Mouse (Mus musculus): ENCODE data around the gene Stambpl1. TPM values are rescaled to one million over a fixed set of nuclear protein-coding genes. Genes with fewer than 3 reads are reported as not detected.

The Stambpl1 gene
- polyA plus RNA-seq, 1 experiment: 30.6 TPM

- H3K4me3 ChIP-seq (ENCODE audit: insufficient read depth, low read length): no peak overlapping the region
- no peaks in the 10 kb centered on the region; the same call in none of the 2 replicates for H3K4me1 ChIP-seq (ENCODE audit: control insufficient read depth, insufficient read depth, low read length)
- TF ChIP-seq CTCF (IDR thresholded peaks at IDR 0.05; ENCODE audit: borderline replicate concordance, insufficient read depth, low read length) (no peak), POLR2A (IDR thresholded peaks at IDR 0.05; ENCODE audit: low read depth, low read length) (no peak)
- no peak overlapping the region for H3K27ac ChIP-seq (ENCODE audit: insufficient read depth, low read length)
Observed at GRCm38 (mm10) chr19:34268991-34269390, 77.0 kb downstream of the Stambpl1 start.

- Histone ChIP-seq H3K4me1 (ENCODE audit: control insufficient read depth, insufficient read depth, low read length) (no peaks in the 10 kb centered on the region; the same call in none of the 2 replicates), H3K4me3 (ENCODE audit: insufficient read depth, low read length) (no peak overlapping the region)
- no peak for TF ChIP-seq CTCF (IDR thresholded peaks at IDR 0.05; ENCODE audit: borderline replicate concordance, insufficient read depth, low read length)
Observed at GRCm38 (mm10) chr19:34270106-34270726, 78.2 kb downstream of the Stambpl1 start.

GRCm38 (mm10) chr19:34270824-34271464, 78.9 kb downstream of the Stambpl1 start:
- H3K4me3 ChIP-seq (ENCODE audit: insufficient read depth, low read length): no peak overlapping the region
- TF ChIP-seq POLR2A (IDR thresholded peaks at IDR 0.05; ENCODE audit: low read depth, low read length): no peak
- no peak for TF ChIP-seq CTCF (IDR thresholded peaks at IDR 0.05; ENCODE audit: borderline replicate concordance, insufficient read depth, low read length)
- H3K4me1 ChIP-seq (ENCODE audit: control insufficient read depth, insufficient read depth, low read length): no peaks in the 10 kb centered on the region; the same call in none of the 2 replicates
- no peak overlapping the region for H3K27ac ChIP-seq (ENCODE audit: insufficient read depth, low read length)

More at GRCm38 (mm10) chr19:34270106-34270726, 78.2 kb downstream of the Stambpl1 start:
- H3K27ac ChIP-seq (ENCODE audit: insufficient read depth, low read length): no peak overlapping the region

GRCm38 (mm10) chr19:34273073-34273472, 81.0 kb downstream of the Stambpl1 start:
- Histone ChIP-seq H3K4me3 (ENCODE audit: insufficient read depth, low read length) (no peak overlapping the region), H3K27ac (ENCODE audit: insufficient read depth, low read length) (no peak overlapping the region), H3K4me1 (ENCODE audit: control insufficient read depth, insufficient read depth, low read length) (no peaks in the 10 kb centered on the region; the same call in none of the 2 replicates)
- TF ChIP-seq POLR2A (IDR thresholded peaks at IDR 0.05; ENCODE audit: low read depth, low read length): no peak
- no peak for TF ChIP-seq CTCF (IDR thresholded peaks at IDR 0.05; ENCODE audit: borderline replicate concordance, insufficient read depth, low read length)

GRCm38 (mm10) chr19:34278078-34278477, 86.0 kb downstream of the Stambpl1 start:
- no peak overlapping the region for H3K4me3 ChIP-seq (ENCODE audit: insufficient read depth, low read length)
- TF ChIP-seq POLR2A (IDR thresholded peaks at IDR 0.05; ENCODE audit: low read depth, low read length) (no peak), CTCF (IDR thresholded peaks at IDR 0.05; ENCODE audit: borderline replicate concordance, insufficient read depth, low read length) (no peak)
- H3K27ac ChIP-seq (ENCODE audit: insufficient read depth, low read length): no peak overlapping the region
- no peaks in the 10 kb centered on the region for H3K4me1 ChIP-seq (ENCODE audit: control insufficient read depth, insufficient read depth, low read length)

- no peaks in the 10 kb centered on the region for H3K4me1 ChIP-seq (ENCODE audit: control insufficient read depth, insufficient read depth, low read length)
- TF ChIP-seq POLR2A (IDR thresholded peaks at IDR 0.05; ENCODE audit: low read depth, low read length): no peak
- no peak for TF ChIP-seq CTCF (IDR thresholded peaks at IDR 0.05; ENCODE audit: borderline replicate concordance, insufficient read depth, low read length)
- H3K27ac ChIP-seq (ENCODE audit: insufficient read depth, low read length): no peak overlapping the region
- H3K4me3 ChIP-seq (ENCODE audit: insufficient read depth, low read length): no peak overlapping the region
Observed at GRCm38 (mm10) chr19:34283614-34284013, 91.6 kb downstream of the Stambpl1 start.

GRCm38 (mm10) chr19:34284383-34284782, 92.4 kb downstream of the Stambpl1 start:
- H3K27ac ChIP-seq (ENCODE audit: insufficient read depth, low read length): no peak overlapping the region

GRCm38 (mm10) chr19:34284826-34285225, 92.8 kb downstream of the Stambpl1 start:
- no peak for TF ChIP-seq POLR2A (IDR thresholded peaks at IDR 0.05; ENCODE audit: low read depth, low read length)
- Histone ChIP-seq H3K27ac (ENCODE audit: insufficient read depth, low read length) (no peak overlapping the region), H3K4me3 (ENCODE audit: insufficient read depth, low read length) (no peak overlapping the region), H3K4me1 (ENCODE audit: control insufficient read depth, insufficient read depth, low read length) (no peaks in the 10 kb centered on the region)

More at GRCm38 (mm10) chr19:34284383-34284782, 92.4 kb downstream of the Stambpl1 start:
- H3K4me3 ChIP-seq (ENCODE audit: insufficient read depth, low read length): no peak overlapping the region
- no peaks in the 10 kb centered on the region for H3K4me1 ChIP-seq (ENCODE audit: control insufficient read depth, insufficient read depth, low read length)
- TF ChIP-seq CTCF (IDR thresholded peaks at IDR 0.05; ENCODE audit: borderline replicate concordance, insufficient read depth, low read length) (no peak), POLR2A (IDR thresholded peaks at IDR 0.05; ENCODE audit: low read depth, low read length) (no peak)

GRCm38 (mm10) chr19:34287221-34287620, 95.2 kb downstream of the Stambpl1 start:
- no peak overlapping the region for H3K4me3 ChIP-seq (ENCODE audit: insufficient read depth, low read length)
- H3K4me1 ChIP-seq (ENCODE audit: control insufficient read depth, insufficient read depth, low read length): no peaks in the 10 kb centered on the region
- TF ChIP-seq CTCF (IDR thresholded peaks at IDR 0.05; ENCODE audit: borderline replicate concordance, insufficient read depth, low read length) (no peak), POLR2A (IDR thresholded peaks at IDR 0.05; ENCODE audit: low read depth, low read length) (no peak)
- H3K27ac ChIP-seq (ENCODE audit: insufficient read depth, low read length): no peak overlapping the region

- Histone ChIP-seq H3K4me3 (ENCODE audit: insufficient read depth, low read length) (no peak overlapping the region), H3K27ac (ENCODE audit: insufficient read depth, low read length) (no peak overlapping the region), H3K4me1 (ENCODE audit: control insufficient read depth, insufficient read depth, low read length) (no peaks in the 10 kb centered on the region)
- TF ChIP-seq POLR2A (IDR thresholded peaks at IDR 0.05; ENCODE audit: low read depth, low read length): no peak
- no peak for TF ChIP-seq CTCF (IDR thresholded peaks at IDR 0.05; ENCODE audit: borderline replicate concordance, insufficient read depth, low read length)
Observed at GRCm38 (mm10) chr19:34287656-34288415, 95.8 kb downstream of the Stambpl1 start.
